Mouse (Mus musculus): ENCODE measurements around the gene Bod1l. TPM values are rescaled to one million over a fixed set of nuclear protein-coding genes. Genes with fewer than 3 reads are reported as not detected.

The Bod1l gene
- total and polyA plus RNA-seq, 3 experiments = 8.9 to 16.5 (median 15.4) TPM

DNA sequence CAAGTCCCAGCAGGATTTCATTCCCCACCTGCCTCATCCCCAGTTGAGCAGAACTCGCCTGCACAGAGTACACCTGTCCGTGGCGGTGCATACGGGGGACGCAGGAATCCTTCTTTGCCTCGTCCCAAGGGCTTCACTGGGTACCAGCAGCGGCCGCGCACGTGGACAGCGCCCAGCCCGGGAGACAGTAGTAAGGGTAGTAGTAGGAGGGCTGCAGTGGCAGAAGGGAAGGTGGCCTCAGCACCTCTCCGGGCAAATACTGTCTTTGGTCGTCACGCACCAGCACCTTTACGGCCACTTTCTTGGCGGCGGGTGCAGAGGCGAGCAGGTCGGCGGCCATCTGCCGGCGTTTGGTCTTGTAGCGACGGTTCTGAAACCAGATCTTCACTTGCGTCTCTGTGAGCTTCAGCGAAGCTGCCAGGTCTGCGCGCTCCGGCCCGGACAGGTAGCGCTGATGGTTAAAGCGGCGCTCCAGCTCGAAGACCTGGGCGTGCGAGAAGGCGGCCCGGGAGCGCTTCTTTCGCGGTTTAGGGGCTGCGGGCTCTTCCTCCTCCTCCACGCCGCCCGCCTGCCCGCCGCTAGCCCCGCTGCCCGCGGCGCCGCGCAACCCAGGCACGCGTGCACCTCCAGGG lies 82.5 kb downstream of the Bod1l start:
- no peak for DNase-seq (ENCODE audit: extremely low read depth)
- Histone ChIP-seq H3K4me1 (ENCODE audit: control insufficient read depth in 1 of 2, insufficient read depth in 2 of 2) (no peaks in the 10 kb centered on the region), H3K79me2 (replicated peaks; ENCODE audit: control insufficient read depth, extremely low read depth, insufficient read depth, poor library complexity, severe bottlenecking) (no peaks in the 10 kb centered on the region), H3K27ac (ENCODE audit: insufficient read depth, low read depth) (no peak overlapping the region), H3K9ac (ENCODE audit: insufficient read depth, low read depth) (no peak overlapping the region), H3K9me3 (replicated peaks; ENCODE audit: low read length) (peaks cover 36% of the 10 kb centered on the region), H3K27me3 (replicated peaks) (no peaks in the 10 kb centered on the region), H3K36me3 (replicated peaks in 1 of 2; ENCODE audit: control insufficient read depth in 1 of 2, insufficient read depth in 1 of 2, low read length in 1 of 2) (no peaks in the 10 kb centered on the region), H3K4me3 (replicated peaks in 1 of 3; ENCODE audit: low read depth in 2 of 3, low read length in 2 of 3, poor library complexity in 1 of 3) (no peak overlapping the region), H3K4me2 (ENCODE audit: insufficient read depth, low read depth, poor library complexity, severe bottlenecking) (no peak overlapping the region)
- dilution Hi-C loops (cut with MboI; ENCODE audit: extremely low pct_ligation_motif_present, extremely low pct_unique_long_range_greater_than_20kb, low sequenced_read_pairs) (no loop called here), in situ Hi-C loops (cut with MboI; ENCODE audit: low pct_ligation_motif_present, low pct_unique_long_range_greater_than_20kb, low sequenced_read_pairs) (loop anchor here (25.0 kb wide), 1 partner anchor 624 kb away; no protein-coding TSS in a partner anchor)
- TF ChIP-seq CHD2 (IDR thresholded peaks at IDR 0.05; ENCODE audit: low read length) (no peak), SMC3 (IDR thresholded peaks at IDR 0.05; ENCODE audit: low read depth, low read length) (no peak), NRF1 (IDR thresholded peaks at IDR 0.05; ENCODE audit: low read depth, low read length) (no peak)

DNA sequence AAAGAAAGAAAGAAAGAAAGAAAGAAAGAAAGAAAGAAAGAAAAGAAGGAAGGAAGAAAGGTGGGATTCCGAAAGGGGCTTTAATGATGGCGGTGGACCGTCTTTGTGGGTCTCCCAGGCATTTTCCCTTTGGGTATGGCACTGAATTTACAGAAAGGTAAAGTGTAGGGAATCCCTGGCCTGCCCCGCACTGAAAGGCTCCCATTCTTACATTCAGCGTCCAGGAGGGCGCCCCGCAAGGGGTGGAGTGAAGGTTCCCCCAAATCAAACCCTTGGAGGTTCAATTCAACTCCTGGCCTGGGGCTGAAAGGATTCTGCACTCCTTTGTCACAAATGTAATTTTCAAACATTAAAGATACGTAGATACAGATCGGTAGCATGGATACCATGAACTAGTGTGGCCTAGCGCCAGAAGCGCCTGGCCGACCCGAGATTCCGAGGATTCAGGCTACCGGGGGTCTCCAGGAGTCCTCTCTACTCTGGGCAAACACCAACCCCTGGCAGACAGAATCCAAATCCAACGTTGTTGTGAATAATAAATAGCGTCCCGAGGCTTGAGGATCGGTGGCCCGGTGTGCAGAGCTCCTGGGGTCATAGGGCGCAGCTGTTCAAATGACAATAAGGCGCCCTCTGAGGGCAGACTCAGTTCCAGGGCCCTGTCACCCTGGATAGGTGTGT lies 83.1 kb downstream of the Bod1l start:
- H3K4me3 ChIP-seq (replicated peaks in 1 of 3; ENCODE audit: low read depth in 2 of 3, low read length in 2 of 3, poor library complexity in 1 of 3) = no peak overlapping the region
- in situ Hi-C loops (cut with MboI; ENCODE audit: low pct_ligation_motif_present, low pct_unique_long_range_greater_than_20kb, low sequenced_read_pairs) (loop anchor here (25.0 kb wide), 1 partner anchor 624 kb away; no protein-coding TSS in a partner anchor), dilution Hi-C loops (cut with MboI; ENCODE audit: extremely low pct_ligation_motif_present, extremely low pct_unique_long_range_greater_than_20kb, low sequenced_read_pairs) (no loop called here)
- no peak overlapping the region for H3K27ac ChIP-seq (ENCODE audit: insufficient read depth, low read depth)
- H3K9ac ChIP-seq (ENCODE audit: insufficient read depth, low read depth) = no peak overlapping the region
- no peaks in the 10 kb centered on the region for H3K27me3 ChIP-seq (replicated peaks)
- no peak overlapping the region for H3K4me2 ChIP-seq (ENCODE audit: insufficient read depth, low read depth, poor library complexity, severe bottlenecking)
- H3K79me2 ChIP-seq (replicated peaks; ENCODE audit: control insufficient read depth, extremely low read depth, insufficient read depth, poor library complexity, severe bottlenecking) = no peaks in the 10 kb centered on the region
- peaks cover 34% of the 10 kb centered on the region for H3K9me3 ChIP-seq (replicated peaks; ENCODE audit: low read length)
- TF ChIP-seq NRF1 (IDR thresholded peaks at IDR 0.05; ENCODE audit: low read depth, low read length) = no peak
- TF ChIP-seq CHD1 (IDR thresholded peaks at IDR 0.05; ENCODE audit: low read depth, low read length) = no peak
- TF ChIP-seq MXI1 (IDR thresholded peaks at IDR 0.05; ENCODE audit: low read depth, low read length) = no peak
- TF ChIP-seq USF1 (IDR thresholded peaks at IDR 0.05; ENCODE audit: low read depth, low read length) = no peak
- no peak for TF ChIP-seq ZMIZ1 (IDR thresholded peaks at IDR 0.05; ENCODE audit: low read depth, low read length)
- TF ChIP-seq TBP (conservative IDR thresholded peaks at IDR 0.05; ENCODE audit: low read depth, low read length) = no peak
- no peak for TF ChIP-seq IRF4 (IDR thresholded peaks at IDR 0.05; ENCODE audit: low read depth, low read length)
- no peak for TF ChIP-seq SIN3A (IDR thresholded peaks at IDR 0.05; ENCODE audit: low read length)
- no peak for TF ChIP-seq JUN (IDR thresholded peaks at IDR 0.05; ENCODE audit: insufficient read depth, low read depth, low read length)
- no peak for TF ChIP-seq BHLHE40 (IDR thresholded peaks at IDR 0.05; ENCODE audit: low read depth, low read length)
- TF ChIP-seq USF2 (conservative IDR thresholded peaks at IDR 0.05; ENCODE audit: low read depth, low read length) = no peak
- TF ChIP-seq MAX (IDR thresholded peaks at IDR 0.05; ENCODE audit: low read length) = no peak
- no peak for TF ChIP-seq EP300 (IDR thresholded peaks at IDR 0.05; ENCODE audit: low read length)
- H3K36me3 ChIP-seq (replicated peaks in 1 of 2; ENCODE audit: control insufficient read depth in 1 of 2, insufficient read depth in 1 of 2, low read length in 1 of 2) = no peaks in the 10 kb centered on the region
- no peak for DNase-seq (ENCODE audit: extremely low read depth)
- H3K4me1 ChIP-seq (ENCODE audit: control insufficient read depth in 1 of 2, insufficient read depth in 2 of 2) = no peaks in the 10 kb centered on the region

All from CH12.LX (cell line).